Mouse (Mus musculus) spleen, postnatal 10 days (tissue): ENCODE results near the gene Fsd1l.
"Not testable (repeated sequence)": the region's sequence is repeated elsewhere in the genome, so short reads cannot be mapped to it uniquely, and the experiment has no call there.

Experiments
- DNase-seq, 2 experiments: peaks; one replicate each; pipeline ENCODE4 v3.0.0; 2021 to 2022; ENCODE audit warnings: low spot score in 2 of 2

Fsd1l gene

GRCm38 (mm10) chr4:53628924-53629323 lies 2.3 kb upstream of the Fsd1l start:
- no peak for DNase-seq

GRCm38 (mm10) chr4:53630963-53631315 lies 332 bp upstream of the Fsd1l start:
- DNase-seq: no peak

DNA sequence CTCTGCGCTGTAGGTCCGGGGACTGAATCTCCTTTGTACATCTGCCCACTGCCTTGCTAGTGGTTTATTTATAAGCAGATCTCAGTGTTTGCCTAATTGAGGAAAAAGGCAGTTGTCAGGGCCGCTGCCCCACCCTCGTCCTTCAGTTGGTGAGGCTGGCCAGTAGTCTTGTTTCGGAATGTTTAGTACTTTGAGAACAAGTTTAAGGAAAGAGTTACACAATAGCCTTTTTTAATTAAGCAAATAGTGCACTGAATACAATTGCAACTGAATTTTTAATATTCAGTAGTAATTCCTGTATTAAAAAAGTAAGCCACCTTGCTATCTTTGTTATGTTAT lies 709 bp downstream of the Fsd1l start:
- DNase-seq: no peak

GRCm38 (mm10) chr4:53635336-53635735 lies 4.1 kb downstream of the Fsd1l start:
- no peak for DNase-seq

DNA sequence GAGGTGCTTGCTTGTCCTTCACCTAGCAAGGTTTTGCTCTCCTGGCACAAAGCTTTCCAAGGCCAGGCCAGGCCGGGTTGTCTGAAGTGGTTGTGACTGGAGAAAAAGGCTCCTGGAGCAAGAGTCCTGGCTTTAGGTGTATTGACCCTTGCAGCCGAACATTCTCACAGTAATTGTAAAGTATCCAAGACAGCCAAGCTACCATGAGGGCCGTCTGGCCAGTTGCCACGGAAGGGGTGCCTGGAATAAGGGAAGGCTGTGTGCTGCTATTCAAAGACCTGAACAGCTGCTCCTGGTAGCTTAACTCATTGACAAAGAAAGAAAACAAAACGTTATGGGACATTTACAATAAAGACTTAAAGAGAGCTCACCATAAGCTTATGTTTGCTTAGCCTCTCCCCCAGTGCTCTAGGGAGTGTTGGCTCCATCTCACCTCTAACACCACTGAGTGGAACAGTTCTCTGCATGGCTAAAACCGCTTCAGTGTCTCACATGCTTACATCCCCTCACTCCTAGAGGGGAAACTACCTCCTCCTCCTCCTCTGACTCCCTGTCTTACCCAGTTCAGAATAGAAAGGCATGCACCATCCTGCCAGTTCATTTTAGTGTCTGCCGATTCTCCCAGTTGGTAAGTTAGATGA lies 6.1 kb downstream of the Fsd1l start:
- DNase-seq: no peak

- no peak for DNase-seq
These were observed 7.4 kb downstream of the Fsd1l start for GRCm38 (mm10) chr4:53638549-53639123.

DNA sequence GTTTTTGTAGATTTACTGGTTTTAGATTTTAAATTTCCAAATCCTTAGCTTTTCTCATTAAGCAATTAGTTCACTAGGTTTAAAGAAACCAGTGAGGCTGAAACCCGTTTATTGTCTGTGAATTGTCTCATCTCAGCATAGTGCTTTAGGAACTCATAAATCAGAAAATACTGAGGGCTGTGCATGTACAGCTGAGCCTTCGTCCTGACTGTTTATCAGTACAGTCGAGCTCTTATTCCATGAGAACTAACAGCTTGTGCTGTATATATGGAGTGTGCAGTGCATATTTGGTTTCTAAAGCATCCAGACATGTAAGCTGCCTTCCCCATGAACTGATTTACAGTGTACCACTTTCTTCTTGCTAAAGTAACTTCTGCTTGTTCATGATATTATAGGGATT lies 26.8 kb downstream of the Fsd1l start:
- no peak for DNase-seq

- no peak for DNase-seq
These were observed 29.4 kb downstream of the Fsd1l start for GRCm38 (mm10) chr4:53660711-53661110.

- no peak for DNase-seq
These were observed 50.8 kb downstream of the Fsd1l start for GRCm38 (mm10) chr4:53682092-53682491.

DNA sequence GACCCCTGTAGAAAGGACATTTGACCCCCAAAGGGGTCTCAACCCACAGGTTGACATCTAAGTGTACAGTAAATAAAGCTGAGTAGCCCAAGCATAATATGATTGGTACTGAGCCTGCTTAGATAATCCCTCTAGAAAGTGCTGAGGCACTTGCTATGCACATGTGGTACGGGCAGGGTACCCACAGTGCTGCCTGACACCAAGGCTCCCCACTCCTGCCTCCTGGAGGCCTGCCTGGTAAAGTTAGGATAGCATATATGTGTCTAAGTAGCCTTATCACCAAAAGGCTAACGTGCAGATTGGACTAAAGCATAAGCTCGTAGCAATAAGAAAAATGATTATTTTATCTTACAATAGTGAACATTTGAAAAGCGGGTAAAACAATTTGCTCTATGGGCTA lies 57.7 kb downstream of the Fsd1l start:
- no peak for DNase-seq

- DNase-seq: no peak
These were observed 60.1 kb downstream of the Fsd1l start for GRCm38 (mm10) chr4:53691418-53691817.

GRCm38 (mm10) chr4:53709166-53709565 lies 77.9 kb downstream of the Fsd1l start:
- not testable (repeated sequence) for DNase-seq

DNA sequence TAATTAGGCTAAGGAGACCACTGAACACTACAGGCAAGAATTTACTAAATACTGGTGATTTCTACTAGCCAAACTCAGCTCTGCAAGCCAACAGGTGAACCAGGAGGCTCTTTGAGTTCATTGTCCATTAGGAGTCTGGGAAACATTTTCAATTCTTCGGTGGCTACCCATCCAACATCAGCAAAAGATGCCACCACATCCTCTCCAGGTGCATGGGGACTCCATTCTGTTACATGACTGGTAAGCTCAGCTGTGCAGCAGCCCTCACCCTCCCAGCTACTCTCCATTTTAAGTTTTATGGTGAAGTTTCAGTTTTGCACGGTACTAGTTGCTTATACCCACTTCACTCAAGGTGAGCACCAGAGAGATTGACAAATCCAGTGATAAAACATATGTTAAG lies 78.8 kb downstream of the Fsd1l start:
- no peak for DNase-seq

- no peak for DNase-seq
These were observed 79.5 kb downstream of the Fsd1l start for GRCm38 (mm10) chr4:53710555-53711328.

DNA sequence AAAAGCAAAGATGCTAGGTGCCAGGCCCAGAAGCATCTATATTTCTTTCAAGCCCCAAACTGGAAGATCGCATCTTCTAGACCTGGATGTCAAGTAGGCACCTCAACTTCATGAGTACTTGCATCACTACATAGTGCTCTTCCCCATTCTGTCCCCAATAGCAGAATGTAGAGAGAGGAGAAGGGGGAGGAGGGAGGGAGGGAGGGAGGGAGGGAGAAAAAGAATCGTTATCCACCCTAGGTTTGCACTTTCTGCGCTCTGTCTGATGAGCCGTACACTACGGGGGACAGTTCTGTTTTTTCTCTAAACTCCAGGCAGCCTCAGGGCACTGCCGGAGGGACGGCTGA lies 82.4 kb downstream of the Fsd1l start, which contains the start of gene Fktn:
TSS of gene Fktn (plus strand) at position 295 of the 347 bp plus-strand sequence.
- DNase-seq: no peak

- peak; percentile 82 to 93 for DNase-seq
These were observed 83.0 kb downstream of the Fsd1l start for GRCm38 (mm10) chr4:53714051-53714814.

- peak in 1 of 2 experiments; percentile 32 for DNase-seq
These were observed 84.7 kb downstream of the Fsd1l start for GRCm38 (mm10) chr4:53715977-53716376.

GRCm38 (mm10) chr4:53717546-53717945 lies 86.3 kb downstream of the Fsd1l start:
- DNase-seq: no peak

DNA sequence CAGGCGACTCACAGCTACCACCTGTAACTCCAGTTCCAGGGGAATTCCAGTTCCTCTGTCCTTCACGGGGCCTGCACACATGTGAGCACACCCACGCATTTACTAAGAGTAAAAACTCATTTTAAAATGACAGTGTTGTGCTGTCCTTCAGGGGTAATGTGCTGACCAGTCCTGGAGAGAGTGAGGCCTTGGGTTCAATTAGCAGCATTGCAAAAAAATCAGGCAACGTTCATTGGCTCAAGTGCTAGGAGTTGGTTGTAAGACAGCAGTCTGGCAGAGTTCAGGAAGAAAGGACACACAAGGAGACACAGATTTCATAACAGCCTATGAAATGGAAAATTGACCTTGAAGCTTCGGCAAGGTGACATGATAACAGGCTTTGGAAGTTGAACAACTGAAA lies 87.0 kb downstream of the Fsd1l start:
- no peak for DNase-seq

GRCm38 (mm10) chr4:53722506-53722905 lies 91.2 kb downstream of the Fsd1l start:
- DNase-seq: no peak

GRCm38 (mm10) chr4:53726100-53726499 lies 94.8 kb downstream of the Fsd1l start:
- not testable (repeated sequence) for DNase-seq

DNA sequence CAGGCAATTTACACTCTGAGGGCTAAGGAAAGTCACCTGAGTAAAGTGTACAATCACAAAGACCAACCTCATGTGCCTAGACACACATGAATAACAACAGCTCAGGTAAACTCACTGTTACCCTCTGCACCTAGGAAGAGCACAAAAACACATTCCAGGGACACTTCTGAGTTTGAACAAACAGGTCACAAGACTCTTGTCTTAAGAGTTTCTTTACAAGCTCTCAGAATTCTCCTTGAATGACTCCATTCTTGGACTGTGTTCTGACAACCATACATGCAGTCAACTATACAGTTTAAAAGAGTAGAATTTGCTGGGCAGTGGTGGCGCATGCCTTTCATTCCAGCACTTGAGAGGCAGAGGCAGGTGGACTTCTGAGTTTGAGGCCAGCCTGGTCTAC lies 96.8 kb downstream of the Fsd1l start:
- no peak for DNase-seq
